Mouse (Mus musculus) layer of hippocampus, adult 11-12 months (tissue): ENCODE measurements around the gene Cops3.
A peak's percentile ranks its signal among the peaks of the same experiment; 100 is the strongest.

ENCODE experiments used
- DNase-seq: peaks from one replicate; pipeline ENCODE4 v3.0.0; 2022; ENCODE audit warnings: low spot score

Cops3 gene

GRCm38 (mm10) chr11:59810480-59811158 is 29.0 kb downstream of the Cops3 start:
- no peak for DNase-seq

- DNase-seq = peak; percentile 86
Measured at GRCm38 (mm10) chr11:59809670-59810474, 29.8 kb downstream of the Cops3 start, which contains the start of gene Flcn. TSS of gene Flcn (minus strand) at chr11:59810016.

GRCm38 (mm10) chr11:59809071-59809669 is 30.5 kb downstream of the Cops3 start:
- no peak for DNase-seq

- DNase-seq = no peak
Measured at GRCm38 (mm10) chr11:59808170-59808960, 31.3 kb downstream of the Cops3 start.

GRCm38 (mm10) chr11:59805656-59806055 is 34.0 kb downstream of the Cops3 start:
- no peak for DNase-seq

- DNase-seq = no peak
Measured at GRCm38 (mm10) chr11:59805256-59805655, 34.4 kb downstream of the Cops3 start.

- no peak for DNase-seq
Measured at GRCm38 (mm10) chr11:59804409-59805110, 35.1 kb downstream of the Cops3 start.

GRCm38 (mm10) chr11:59803516-59803915 is 36.1 kb downstream of the Cops3 start:
- DNase-seq = no peak

- no peak for DNase-seq
Measured at GRCm38 (mm10) chr11:59801881-59802280, 37.8 kb downstream of the Cops3 start.

- no peak for DNase-seq
Measured at GRCm38 (mm10) chr11:59800412-59800811, 39.2 kb downstream of the Cops3 start.

- DNase-seq = no peak
Measured at GRCm38 (mm10) chr11:59793390-59793789, 46.2 kb downstream of the Cops3 start.

- no peak for DNase-seq
Measured at GRCm38 (mm10) chr11:59789311-59789710, 50.3 kb downstream of the Cops3 start.

GRCm38 (mm10) chr11:59787199-59787781 is 52.3 kb downstream of the Cops3 start, which contains the start of gene Pld6:
TSS of gene Pld6 (minus strand) at chr11:59787645.
- DNase-seq = peak; percentile 35

- no peak for DNase-seq
Measured at GRCm38 (mm10) chr11:59786444-59787198, 53.0 kb downstream of the Cops3 start.

- no peak for DNase-seq
Measured at GRCm38 (mm10) chr11:59783591-59783990, 56.0 kb downstream of the Cops3 start.

- DNase-seq = no peak
Measured at GRCm38 (mm10) chr11:59782091-59782590, 57.5 kb downstream of the Cops3 start.

GRCm38 (mm10) chr11:59780241-59780640 is 59.4 kb downstream of the Cops3 start:
- DNase-seq = no peak

GRCm38 (mm10) chr11:59779406-59779805 is 60.2 kb downstream of the Cops3 start:
- no peak for DNase-seq

- DNase-seq = no peak
Measured at GRCm38 (mm10) chr11:59778874-59779223, 60.8 kb downstream of the Cops3 start.
